Mouse (Mus musculus) adrenal gland, postnatal 25 days (tissue): ENCODE results near the gene Nat8f1. TPM values are rescaled to one million over a fixed set of nuclear protein-coding genes. Genes with fewer than 3 reads are reported as not detected.
A peak's percentile ranks its signal among the peaks of the same experiment; 100 is the strongest.
"Not testable (repeated sequence)": the region's sequence is repeated elsewhere in the genome, so short reads cannot be mapped to it uniquely, and the experiment has no call there.

Experiments used
- DNase-seq: peaks from one replicate; pipeline ENCODE4 v3.0.0; 2021; ENCODE audit warnings: mixed read lengths
- total RNA-seq: library from RNA; stranded (reverse); gene quantifications from 2 replicates; pipeline ENCODE4 v1.2.3, GENCODE M21; 2021

The Nat8f1 gene
- total RNA-seq, 1 experiment from 2014 or later, result 69.6 TPM

DNA sequence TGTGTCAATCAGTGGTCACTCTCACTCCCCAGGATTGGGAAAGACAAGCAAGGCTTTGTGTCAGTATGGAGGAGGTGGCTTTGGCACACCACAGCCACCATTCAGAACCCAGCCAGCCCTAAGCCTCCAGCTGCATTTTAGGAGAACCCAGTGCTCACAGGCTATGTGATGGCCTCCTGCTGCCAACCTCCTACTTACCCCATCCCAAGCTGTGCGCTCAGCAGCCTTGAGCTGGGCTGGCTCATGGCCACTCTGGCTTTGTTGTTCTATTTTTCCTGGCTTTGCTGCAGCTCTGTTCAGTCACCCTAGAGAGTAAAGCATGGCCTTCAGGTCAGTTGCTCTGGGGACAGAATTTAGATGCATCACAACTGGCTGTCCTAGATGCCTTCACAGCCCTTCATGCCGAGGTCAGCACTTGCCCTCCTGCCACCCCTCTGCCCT lies 8.6 kb downstream of the Nat8f1 start:
- peak; percentile 60 for DNase-seq

DNA sequence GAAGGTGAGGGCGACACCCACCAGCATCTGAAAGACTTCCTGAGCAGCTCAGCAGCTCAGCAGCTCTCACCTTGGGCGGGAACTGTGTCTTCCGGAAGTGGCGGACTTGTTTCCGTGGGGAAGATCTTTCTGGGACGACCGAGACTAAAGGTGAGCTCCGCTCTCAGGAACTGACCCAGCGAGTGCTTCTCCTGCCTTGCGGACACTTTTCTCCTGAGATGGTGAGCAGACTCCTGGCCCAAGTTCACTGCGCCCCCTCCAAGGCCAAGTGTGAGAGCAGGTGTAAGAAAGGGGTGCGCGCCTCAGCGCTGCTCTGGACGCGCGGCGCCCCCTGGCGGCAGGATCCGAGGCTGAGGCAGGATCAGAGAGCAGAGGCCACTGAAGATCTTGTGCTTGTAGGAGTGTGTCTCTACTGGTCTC lies 10.8 kb downstream of the Nat8f1 start, which contains the start of gene Nat8f4:
Gene Nat8f4, minus strand, starts transcription at position 243 of the 420 bp plus-strand sequence.
- DNase-seq, result peak; percentile 85

DNA sequence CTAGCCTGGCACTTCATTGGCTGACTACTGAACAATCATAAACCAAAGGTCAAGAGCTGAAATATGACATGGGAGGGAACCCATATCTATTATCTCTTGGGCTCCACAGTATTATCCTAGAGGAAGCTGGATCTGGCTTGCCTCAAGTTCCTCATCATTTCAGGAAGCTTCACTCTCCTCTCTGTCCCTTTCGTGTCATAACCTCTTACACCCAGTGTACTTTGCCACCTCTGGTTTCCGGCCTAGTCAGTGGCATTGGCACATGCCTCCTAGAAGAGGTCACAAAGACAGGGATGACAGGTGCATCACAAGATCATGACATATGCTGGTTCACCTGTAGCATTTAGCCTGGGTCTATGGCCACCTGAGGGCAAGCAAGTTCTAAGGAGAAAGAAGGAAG lies 13.2 kb downstream of the Nat8f1 start:
- no peak for DNase-seq

DNA sequence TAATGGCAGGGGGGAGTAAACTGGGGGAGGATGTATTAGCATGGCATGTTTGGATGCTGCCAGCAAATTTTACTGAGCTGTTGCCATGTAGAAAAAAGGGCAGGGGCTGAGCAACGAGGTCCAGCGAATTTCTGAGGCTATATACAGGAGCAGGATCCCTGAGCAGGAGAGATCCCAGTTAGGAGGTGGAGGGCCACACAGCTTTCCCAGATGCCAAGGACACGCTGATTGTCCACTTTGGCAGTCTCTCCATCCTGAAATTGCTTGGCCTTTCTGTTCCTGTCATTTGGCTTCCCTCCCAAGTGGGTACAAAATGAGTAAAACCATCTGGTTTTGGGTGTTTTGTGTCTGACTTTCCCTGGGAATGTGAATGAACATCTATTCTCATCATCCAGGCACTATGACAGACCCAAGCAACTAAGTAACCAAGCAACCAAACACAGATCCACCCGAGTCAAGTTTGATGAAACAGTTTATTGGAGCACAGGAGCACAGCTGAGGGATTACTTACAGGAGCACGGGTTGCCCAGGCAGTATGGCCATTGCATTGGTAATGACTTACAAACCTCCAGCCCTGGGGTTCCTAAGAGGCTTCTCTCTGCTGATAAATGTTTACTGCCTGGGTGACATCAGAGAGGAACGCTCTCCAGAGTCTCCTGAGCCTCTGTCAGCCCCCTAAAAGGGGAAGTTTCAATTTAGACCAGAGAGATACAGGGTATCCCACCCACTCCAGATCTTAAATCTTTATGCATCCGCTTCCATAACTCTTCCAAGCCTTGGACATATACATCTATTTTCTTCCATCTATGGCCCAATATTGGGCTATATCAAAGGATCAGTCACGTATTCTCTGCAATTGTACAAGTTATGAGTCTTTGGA lies 16.7 kb downstream of the Nat8f1 start:
- DNase-seq, result not testable (repeated sequence)

DNA sequence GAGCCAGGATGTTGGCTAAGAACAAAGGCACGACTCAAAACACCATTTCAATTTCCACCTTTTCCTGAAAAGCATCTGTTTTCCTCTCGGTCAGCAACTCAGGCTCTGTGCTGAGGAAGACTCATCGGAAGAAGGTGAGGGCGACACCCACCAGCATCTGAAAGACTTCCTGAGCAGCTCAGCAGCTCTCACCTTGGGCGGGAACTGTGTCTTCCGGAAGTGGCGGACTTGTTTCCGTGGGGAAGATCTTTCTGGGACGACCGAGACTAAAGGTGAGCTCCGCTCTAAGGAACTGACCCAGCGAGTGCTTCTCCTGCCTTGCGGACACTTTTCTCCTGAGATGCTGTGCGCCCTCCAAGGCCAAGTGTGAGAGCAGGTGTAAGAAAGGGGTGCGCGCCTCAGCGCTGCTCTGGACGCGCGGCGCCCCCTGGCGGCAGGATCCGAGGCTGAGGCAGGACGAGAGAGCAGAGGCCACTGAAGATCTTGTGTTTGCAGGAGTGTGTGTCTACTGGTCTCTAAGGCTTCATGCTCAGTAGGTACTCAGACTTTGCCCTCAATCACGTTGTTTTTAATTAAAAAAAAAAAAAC lies 20.3 kb downstream of the Nat8f1 start:
- peak; percentile 34 for DNase-seq

DNA sequence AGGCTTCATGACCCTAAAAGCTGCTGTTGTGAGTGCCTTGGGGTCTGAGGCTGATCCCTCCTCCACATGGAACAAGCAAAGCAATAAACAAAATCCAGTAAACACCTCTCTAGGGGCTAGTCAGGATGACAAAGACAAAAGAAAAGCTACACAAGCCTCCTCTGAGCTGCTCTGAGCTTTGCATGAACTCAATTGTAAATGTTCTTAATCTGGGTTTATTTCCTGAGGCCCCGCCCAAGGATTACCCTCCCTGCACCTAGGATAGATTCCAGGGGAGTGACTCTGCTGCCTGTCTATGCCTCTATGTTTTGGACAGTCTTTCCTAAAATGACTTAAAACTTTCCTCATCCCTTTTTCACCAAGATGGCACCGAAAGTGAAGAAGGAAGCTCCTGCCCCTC lies 26.5 kb downstream of the Nat8f1 start:
- no peak for DNase-seq

DNA sequence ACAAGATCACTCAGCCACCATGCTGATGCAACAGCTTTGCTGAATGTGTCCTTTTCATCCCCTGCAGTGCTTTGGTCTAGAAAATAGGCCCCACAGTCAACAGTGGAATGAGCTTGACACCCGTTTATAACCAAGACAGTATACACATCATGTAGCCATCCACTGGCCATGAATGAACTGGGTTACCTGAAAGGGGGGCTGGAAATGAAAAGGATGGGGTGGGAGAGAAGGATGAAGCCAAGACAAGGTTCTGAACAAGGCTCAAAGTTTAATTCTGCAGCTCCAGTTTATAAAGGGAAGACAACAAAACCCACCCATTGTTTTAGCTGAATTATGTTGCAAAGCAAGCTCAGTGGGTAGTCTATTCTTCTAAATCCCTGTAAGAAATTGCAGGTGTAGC lies 31.2 kb downstream of the Nat8f1 start:
- DNase-seq, result no peak

DNA sequence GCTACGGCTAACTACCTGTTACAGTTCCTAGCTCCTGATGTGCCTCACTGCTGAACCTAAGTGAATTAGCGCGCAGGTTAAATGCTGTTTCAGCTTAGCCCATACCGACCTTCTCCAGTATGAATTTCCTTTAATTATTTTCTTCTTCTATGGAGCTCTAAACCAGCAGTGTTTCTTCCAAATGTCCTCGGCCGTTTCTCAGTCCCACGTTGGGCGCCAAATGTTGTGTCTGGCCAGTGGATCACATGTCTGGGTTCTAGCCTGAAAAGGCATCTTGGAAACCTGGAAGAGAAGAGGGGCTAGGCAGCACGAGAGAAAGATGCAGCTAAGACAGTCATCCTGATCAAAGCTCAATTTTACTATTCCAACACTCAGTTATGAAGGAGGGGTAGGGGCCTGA lies 32.2 kb downstream of the Nat8f1 start:
- not testable (repeated sequence) for DNase-seq

DNA sequence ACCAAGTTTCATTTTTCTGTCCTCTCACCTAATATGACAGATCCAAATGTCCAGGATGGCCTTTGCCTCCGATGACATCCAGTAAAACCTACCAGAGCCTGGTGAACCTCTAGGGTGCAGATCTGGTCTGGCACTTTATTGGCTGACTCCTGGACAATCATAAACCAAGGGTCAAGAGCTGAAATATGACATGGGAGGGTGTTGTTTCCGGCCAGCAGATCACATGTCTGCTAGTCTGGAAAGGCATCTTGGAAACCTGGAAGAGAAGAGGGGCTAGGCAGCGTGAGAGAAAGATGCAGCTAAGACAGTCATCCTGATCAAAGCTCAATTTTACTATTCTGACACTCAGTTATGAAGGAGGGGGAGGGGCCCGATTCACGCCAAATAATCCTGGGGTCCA lies 46.5 kb downstream of the Nat8f1 start, which contains the start of gene Nat8f2:
Gene Nat8f2, minus strand, starts transcription at position 153 of the 400 bp plus-strand sequence.
- DNase-seq, result not testable (repeated sequence)

DNA sequence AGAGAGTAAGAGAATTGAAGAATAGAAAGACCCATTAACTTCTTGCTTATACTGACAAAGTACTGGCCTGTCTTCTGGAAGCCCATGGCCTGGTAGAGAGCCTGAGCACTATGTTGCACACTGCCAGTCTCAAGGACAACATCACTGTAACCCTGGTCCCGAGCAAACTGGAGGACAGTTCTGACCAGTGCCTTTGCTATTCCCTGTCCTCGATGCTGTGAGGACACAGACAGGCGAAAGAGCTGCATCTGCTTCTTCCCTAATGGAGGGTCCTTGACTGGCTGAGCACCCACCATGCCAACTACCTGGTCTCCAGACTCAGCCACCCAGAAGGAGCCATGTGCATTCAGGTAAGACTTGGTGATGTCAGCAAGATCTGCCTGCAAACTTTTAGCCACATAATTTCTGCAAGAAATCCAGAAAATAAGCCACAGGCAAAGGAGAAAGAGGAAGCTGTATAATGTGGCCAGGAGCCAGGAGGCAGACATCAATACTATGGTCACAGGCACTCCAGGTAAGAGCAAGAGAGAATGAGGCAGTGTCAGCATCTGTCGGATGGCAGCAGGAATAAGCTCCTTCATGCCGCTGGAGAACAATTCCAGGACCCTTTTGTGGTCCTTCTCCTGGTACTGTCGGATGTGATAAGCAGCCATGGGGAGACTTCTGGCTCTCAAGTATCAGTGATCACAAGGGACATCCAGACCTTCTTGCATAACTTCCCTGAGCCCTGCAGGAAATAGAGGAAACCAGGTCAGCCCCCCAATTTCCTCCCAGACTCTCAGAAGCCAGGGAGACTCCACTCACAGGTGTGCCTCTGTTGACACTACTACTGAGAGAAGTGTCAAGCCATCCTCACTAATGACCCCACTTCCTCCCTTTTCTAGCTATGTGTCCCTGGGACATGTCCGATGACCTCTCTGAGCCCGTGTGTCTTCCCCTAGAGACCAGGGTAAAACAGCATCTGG lies 47.5 kb downstream of the Nat8f1 start:
- no peak for DNase-seq

DNA sequence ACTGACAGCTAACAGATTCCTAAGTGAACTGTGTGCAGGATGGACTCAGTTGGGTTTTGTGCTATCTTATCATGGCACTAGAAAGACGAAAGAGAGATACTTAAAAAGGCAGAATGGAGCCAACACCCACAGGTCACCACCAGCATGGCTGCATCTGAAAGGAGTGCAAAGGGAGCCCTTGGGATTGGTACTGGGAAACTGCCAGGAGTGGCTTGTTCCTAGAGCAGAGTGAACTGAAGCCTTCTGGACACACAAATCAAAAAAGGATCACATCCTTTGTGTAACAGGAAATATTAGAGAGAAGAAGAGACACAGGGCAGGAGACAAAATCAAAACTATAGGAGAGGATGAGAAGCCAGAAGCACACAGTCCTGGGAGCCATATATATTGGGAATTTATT lies 48.5 kb downstream of the Nat8f1 start:
- DNase-seq, result not testable (repeated sequence)

DNA sequence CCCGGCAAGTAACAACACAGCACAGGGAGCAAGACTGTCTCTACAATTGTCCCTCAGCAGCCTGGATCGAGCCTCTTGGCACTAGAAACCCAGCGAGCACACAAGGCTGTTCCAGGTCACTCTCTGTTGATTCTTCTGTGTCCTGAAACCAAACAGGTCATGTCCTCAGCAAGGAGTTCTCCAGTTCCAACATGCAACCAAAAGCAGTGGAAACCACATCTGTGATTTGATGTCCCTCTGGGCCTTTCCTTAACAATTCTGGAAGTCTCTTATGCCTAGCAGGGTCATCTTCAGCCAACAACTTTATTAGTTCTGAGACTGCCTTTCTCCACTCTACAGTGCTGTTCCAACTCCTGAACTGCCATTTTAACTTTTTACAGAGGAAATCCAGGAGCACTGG lies 49.3 kb downstream of the Nat8f1 start:
- DNase-seq, result not testable (repeated sequence)

DNA sequence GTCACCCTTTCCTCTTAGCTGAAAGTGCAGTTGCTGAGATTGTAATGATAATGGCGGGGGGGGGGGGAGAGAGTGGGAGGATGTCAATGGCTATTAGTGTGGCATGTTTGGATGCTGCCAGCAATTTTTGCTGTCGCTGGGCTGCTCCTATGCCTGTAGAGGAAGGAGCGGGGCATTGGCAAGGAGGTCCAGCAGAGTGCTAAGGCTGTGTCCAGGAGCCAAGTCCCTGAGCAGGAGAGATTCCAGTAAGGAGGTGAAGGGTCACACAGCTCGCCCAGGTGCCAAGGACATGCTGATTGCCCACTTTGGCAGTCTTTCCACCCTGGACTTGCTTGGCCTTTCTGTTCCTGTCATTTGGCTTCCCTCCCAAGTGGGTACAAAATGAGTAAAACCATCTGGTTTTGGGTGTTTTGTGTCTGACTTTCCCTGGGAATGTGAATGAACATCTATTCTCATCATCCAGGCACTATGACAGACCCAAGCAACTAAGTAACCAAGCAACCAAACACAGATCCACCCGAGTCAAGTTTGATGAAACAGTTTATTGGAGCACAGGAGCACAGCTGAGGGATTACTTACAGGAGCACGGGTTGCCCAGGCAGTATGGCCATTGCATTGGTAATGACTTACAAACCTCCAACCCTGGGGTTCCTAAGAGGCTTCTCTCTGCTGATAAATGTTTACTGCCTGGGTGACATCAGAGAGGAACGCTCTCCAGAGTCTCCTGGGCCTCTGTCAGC lies 50.4 kb downstream of the Nat8f1 start:
- peak; percentile 22 for DNase-seq

DNA sequence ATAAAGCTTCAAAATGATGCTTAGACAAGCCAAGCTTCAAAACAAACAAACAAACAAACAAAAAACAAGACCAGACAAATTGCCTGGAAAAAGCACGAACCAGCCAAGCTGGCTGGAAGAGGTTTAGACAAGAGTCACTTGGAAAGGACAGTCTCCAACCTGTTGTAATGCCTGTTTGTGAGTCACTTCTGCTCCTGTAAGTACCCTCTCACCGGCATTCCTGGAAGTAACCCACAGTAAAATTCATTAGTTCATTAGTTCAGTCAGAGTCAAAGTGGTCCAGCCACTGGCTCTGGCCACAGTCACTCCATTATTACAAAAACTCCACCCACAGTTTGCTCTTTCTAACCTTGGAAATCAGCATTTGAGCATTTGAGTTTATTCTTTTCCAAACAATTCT lies 51.6 kb downstream of the Nat8f1 start:
- no peak for DNase-seq

DNA sequence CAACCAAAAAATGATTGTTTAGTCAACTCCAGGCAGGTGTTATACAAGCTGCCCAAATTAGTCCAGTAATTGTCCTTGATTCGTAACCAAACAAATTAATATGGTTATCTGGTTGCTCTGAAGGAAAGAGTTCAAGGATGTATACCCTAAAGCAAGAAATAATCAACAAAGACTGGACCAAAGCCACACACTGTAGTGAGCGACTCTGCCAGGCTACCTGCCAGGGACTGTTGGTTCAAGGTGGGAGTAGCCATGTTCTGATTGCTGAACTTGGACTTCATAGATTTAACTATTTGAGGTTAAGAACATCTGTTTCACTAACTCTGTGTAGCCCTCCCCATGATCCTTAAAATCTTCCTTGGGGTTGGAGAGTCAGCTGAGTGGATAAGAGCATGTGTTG lies 52.4 kb downstream of the Nat8f1 start:
- no peak for DNase-seq

DNA sequence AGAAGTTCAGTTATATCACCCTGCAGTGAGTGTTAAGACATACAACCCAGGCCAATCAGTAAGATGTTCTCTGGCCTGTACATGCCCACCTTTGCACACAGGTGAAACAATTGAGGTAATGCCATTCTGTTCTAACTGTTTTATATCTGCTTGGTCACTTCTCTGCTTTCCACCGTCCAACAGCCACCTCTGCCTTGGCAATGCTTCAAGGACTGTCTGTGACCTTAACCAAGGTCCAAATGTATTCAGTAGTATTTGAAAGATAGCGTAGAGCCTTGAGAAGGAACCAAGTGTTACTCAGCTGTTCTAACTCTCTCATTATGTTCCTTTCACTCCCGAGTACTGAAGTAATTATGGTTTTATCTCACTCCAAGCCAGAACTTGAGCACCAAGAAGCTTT lies 52.9 kb downstream of the Nat8f1 start:
- peak; percentile 57 for DNase-seq

DNA sequence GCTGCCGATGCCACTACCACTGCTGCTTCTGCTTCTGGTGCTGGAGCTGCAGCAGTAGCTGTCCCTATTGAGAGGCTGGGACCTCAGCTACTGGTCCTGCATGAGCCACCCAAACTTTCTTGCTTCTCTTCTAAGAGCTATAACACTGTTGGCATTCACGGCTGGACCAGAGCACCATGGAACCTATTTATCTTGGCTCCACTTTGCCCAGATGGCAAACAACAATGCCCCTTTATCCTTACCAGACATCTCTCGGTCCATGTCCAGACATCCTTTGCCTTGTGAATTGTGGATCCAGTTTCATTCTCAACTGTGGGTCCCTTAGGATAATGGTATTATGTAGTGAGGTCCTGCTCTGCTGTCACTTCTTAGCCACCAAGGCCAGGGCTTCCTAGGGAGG lies 54.2 kb downstream of the Nat8f1 start:
- DNase-seq, result no peak
